Mouse (Mus musculus) testis, adult 2 months (tissue): Measurements from ENCODE around the gene Map3k19. TPM values are rescaled to one million over a fixed set of nuclear protein-coding genes. Genes with fewer than 3 reads are reported as not detected.

Experiments used
- H3K27ac ChIP-seq: fragments of 200-500 bp; 2 replicates; pipeline ENCODE4 v1.5.1; 2012; ENCODE audit warnings: low read depth, low read length; ENCODE audit not compliant: control insufficient read depth, insufficient read depth
- H3K27me3 ChIP-seq: fragments of 200-500 bp; 2 replicates; pipeline ENCODE4 v1.6.1; 2012; ENCODE audit warnings: mild to moderate bottlenecking, low read length, moderate library complexity; ENCODE audit not compliant: control insufficient read depth, insufficient read depth
- H3K36me3 ChIP-seq: fragments of 200-500 bp; 2 replicates; pipeline ENCODE4 v1.6.1; 2012; ENCODE audit warnings: mild to moderate bottlenecking, low read length; ENCODE audit not compliant: control insufficient read depth, insufficient read depth
- H3K4me1 ChIP-seq: fragments of 200-500 bp; 2 replicates; pipeline ENCODE4 v1.6.1; 2012; ENCODE audit warnings: low read length; ENCODE audit not compliant: control insufficient read depth, insufficient read depth
- H3K4me3 ChIP-seq: fragments of 200-500 bp; 2 replicates; pipeline ENCODE4 v1.5.1; 2012; ENCODE audit warnings: low read depth, mild to moderate bottlenecking, low read length, moderate library complexity, mixed read lengths; ENCODE audit not compliant: control insufficient read depth
- CTCF ChIP-seq: fragments of 200-500 bp; IDR thresholded peaks from 2 replicates; pipeline ENCODE4 v1.5.1; 2012; ENCODE audit warnings: low read depth, mild to moderate bottlenecking, inconsistent platforms, low read length, moderate library complexity; ENCODE audit not compliant: control insufficient read depth, insufficient read depth, insufficient replicate concordance
- POLR2A ChIP-seq: fragments of 200-500 bp; IDR thresholded peaks from 2 replicates; pipeline ENCODE4 v1.6.1; 2012; ENCODE audit warnings: low read depth, mild to moderate bottlenecking, inconsistent platforms, low read length, moderate library complexity; ENCODE audit not compliant: control insufficient read depth
- polyA plus RNA-seq: library from polyadenylated mRNA; depleted of rRNA; stranded (reverse); fragments of >200 nt; gene quantifications from 2 replicates; pipeline ENCODE4 v1.2.3, GENCODE M21; 2012; rRNA removed

Gene Map3k19
- 0.02 TPM in 1 of 2 replicates, not detected in the other for polyA plus RNA-seq

- Histone ChIP-seq H3K27ac (no peak within 1 kb of the TSS), H3K36me3 (no peaks in the 10 kb centered on the region), H3K4me3 (no peak within 1 kb of the TSS), H3K27me3 (no peaks in the 10 kb centered on the region), H3K4me1 (no peaks in the 10 kb centered on the region)
- no peak for TF ChIP-seq POLR2A
- TF ChIP-seq CTCF = no peak
Observed at GRCm38 (mm10) chr1:127854486-127855222, at the start of gene Map3k19. Gene Map3k19 (minus strand): TSS chr1:127855031.

GRCm38 (mm10) chr1:127899401-127899800, 44.6 kb upstream of the Map3k19 start:
- no peaks in the 10 kb centered on the region for H3K4me1 ChIP-seq
- no peak overlapping the region for H3K4me3 ChIP-seq
- H3K27ac ChIP-seq = no peak overlapping the region
- H3K27me3 ChIP-seq = no peaks in the 10 kb centered on the region
- H3K36me3 ChIP-seq = no peaks in the 10 kb centered on the region
- no peak for TF ChIP-seq CTCF
- TF ChIP-seq POLR2A = no peak

- H3K4me3 ChIP-seq = peak overlapping the region; percentile 97
- no peaks in the 10 kb centered on the region for H3K27me3 ChIP-seq
- peaks cover 1% of the 10 kb centered on the region; the same call in 1 of the 2 replicates for H3K36me3 ChIP-seq
- TF ChIP-seq CTCF (no peak), POLR2A (no peak)
- peaks cover 2% of the 10 kb centered on the region; the same call in 1 of the 2 replicates for H3K4me1 ChIP-seq
- H3K27ac ChIP-seq = peak overlapping the region; percentile 84; the same call in 1 of the 2 replicates
Observed at GRCm38 (mm10) chr1:127869276-127869675, 14.4 kb upstream of the Map3k19 start.

- H3K27ac ChIP-seq = peak within 1 kb of the TSS; percentile 84
- peaks cover 2% of the 10 kb centered on the region; the same call in 1 of the 2 replicates for H3K4me1 ChIP-seq
- H3K27me3 ChIP-seq = no peaks in the 10 kb centered on the region
- peak within 1 kb of the TSS; percentile 97 for H3K4me3 ChIP-seq
- TF ChIP-seq CTCF (no peak), POLR2A (peak; percentile 99)
- H3K36me3 ChIP-seq = peaks cover 1% of the 10 kb centered on the region; the same call in 1 of the 2 replicates
Observed at GRCm38 (mm10) chr1:127868300-127869261, 13.8 kb upstream of the Map3k19 start, which contains the start of gene Rab3gap1. Gene Rab3gap1 (plus strand): TSS chr1:127868773.

GRCm38 (mm10) chr1:127863806-127864205, 9.0 kb upstream of the Map3k19 start:
- Histone ChIP-seq H3K27ac (no peak overlapping the region), H3K27me3 (no peaks in the 10 kb centered on the region), H3K36me3 (no peaks in the 10 kb centered on the region), H3K4me1 (peaks cover 2% of the 10 kb centered on the region; the same call in 1 of the 2 replicates), H3K4me3 (no peak overlapping the region)
- no peak for TF ChIP-seq POLR2A

GRCm38 (mm10) chr1:127861900-127862299, 7.1 kb upstream of the Map3k19 start:
- Histone ChIP-seq H3K4me1 (no peaks in the 10 kb centered on the region), H3K36me3 (no peaks in the 10 kb centered on the region), H3K4me3 (no peak overlapping the region), H3K27me3 (no peaks in the 10 kb centered on the region), H3K27ac (no peak overlapping the region)
- TF ChIP-seq POLR2A (no peak), CTCF (no peak)

GRCm38 (mm10) chr1:127860492-127860891, 5.7 kb upstream of the Map3k19 start:
- Histone ChIP-seq H3K27me3 (no peaks in the 10 kb centered on the region), H3K27ac (no peak overlapping the region), H3K4me1 (no peaks in the 10 kb centered on the region), H3K36me3 (no peaks in the 10 kb centered on the region), H3K4me3 (no peak overlapping the region)
- TF ChIP-seq POLR2A = no peak
- TF ChIP-seq CTCF = no peak
